Mouse (Mus musculus) CH12.LX (cell line): ENCODE measurements around the gene Olfr1111.
"Not testable (repeated sequence)": the region's sequence is repeated elsewhere in the genome, so short reads cannot be mapped to it uniquely, and the experiment has no call there.

ENCODE experiments used
- CHD2 ChIP-seq: IDR thresholded peaks from 2 replicates; pipeline ENCODE4 v1.6.1; 2011; ENCODE audit warnings: low read length, improper control_type of control experiment
- CTCF ChIP-seq, 2 experiments: IDR thresholded peaks in 1 of 2; conservative IDR thresholded peaks in 1 of 2; 2 replicates each; pipeline ENCODE4 v1.5.1; 2011 to 2012; ENCODE audit warnings: low read depth in 2 of 2, low read length in 2 of 2, improper control_type of control experiment in 1 of 2, inconsistent platforms in 1 of 2, mild to moderate bottlenecking in 1 of 2, moderate library complexity in 1 of 2
- EP300 ChIP-seq: IDR thresholded peaks from 2 replicates; pipeline ENCODE4 v1.6.1; 2011; ENCODE audit warnings: low read length, improper control_type of control experiment
- JUN ChIP-seq: IDR thresholded peaks from 2 replicates; pipeline ENCODE4 v1.6.1; 2011; ENCODE audit warnings: low read depth, mild to moderate bottlenecking, low read length, improper control_type of control experiment, moderate library complexity; ENCODE audit not compliant: insufficient read depth
- JUND ChIP-seq: conservative IDR thresholded peaks from 2 replicates; pipeline ENCODE4 v1.6.1; 2011; ENCODE audit warnings: low read depth, low read length, improper control_type of control experiment
- MAX ChIP-seq: IDR thresholded peaks from 2 replicates; pipeline ENCODE4 v1.6.1; 2011; ENCODE audit warnings: low read length, improper control_type of control experiment
- NELFE ChIP-seq: IDR thresholded peaks from 2 replicates; pipeline ENCODE4 v1.6.1; 2011; ENCODE audit warnings: low read depth, low read length, improper control_type of control experiment
- POLR2A ChIP-seq: IDR thresholded peaks from 2 replicates; pipeline ENCODE4 v1.6.1; 2011; ENCODE audit warnings: low read depth, mild to moderate bottlenecking, improper control_type of control experiment, low read length
- POLR2AphosphoS2 ChIP-seq: IDR thresholded peaks from 2 replicates; pipeline ENCODE4 v1.6.1; 2011; ENCODE audit warnings: low read depth, low read length, improper control_type of control experiment
- RAD21 ChIP-seq: IDR thresholded peaks from 2 replicates; pipeline ENCODE4 v1.6.1; 2011; ENCODE audit warnings: low read depth, mild to moderate bottlenecking, low read length, improper control_type of control experiment, moderate library complexity
- ZC3H11A ChIP-seq: IDR thresholded peaks from 2 replicates; pipeline ENCODE4 v1.6.1; 2012; ENCODE audit warnings: low read depth, mild to moderate bottlenecking, inconsistent platforms, low read length, improper control_type of control experiment

DNA sequence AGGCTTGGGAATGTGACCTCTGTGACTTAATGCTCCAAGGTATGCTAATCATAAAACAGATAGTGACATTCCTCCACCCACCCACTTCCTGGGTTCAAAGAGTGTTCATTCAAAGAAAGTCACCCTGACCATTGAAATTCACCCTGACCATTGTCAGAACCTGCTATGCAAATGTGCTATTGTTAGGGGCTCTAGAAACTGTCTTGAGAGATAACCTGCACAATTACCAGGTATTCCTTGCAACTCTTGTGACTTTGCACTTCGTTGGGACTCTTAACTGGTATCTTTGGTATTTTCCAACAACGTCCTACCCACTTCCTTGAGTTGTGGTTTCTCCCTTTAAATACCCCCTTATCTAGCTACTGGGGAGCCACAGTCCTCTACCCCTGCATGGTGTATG is 15.3 kb upstream of the Olfr1111 start:
- not testable (repeated sequence) for TF ChIP-seq MAX; RAD21; CTCF (conservative IDR thresholded peaks at IDR 0.05 in 1 of 2, IDR thresholded peaks at IDR 0.05 in 1 of 2; ENCODE audit: low read depth in 2 of 2, low read length in 2 of 2); CHD2; POLR2A; EP300; NELFE; ZC3H11A; POLR2AphosphoS2; JUND; JUN
